Mouse (Mus musculus) ZHBTc4 (cell line): ENCODE results near the gene Fanci.

Source experiments
- DNase-seq: peaks from one replicate; pipeline ENCODE4 v3.0.0-alpha.2; 2011; ENCODE audit warnings: low read depth, low spot score

Gene Fanci

GRCm38 (mm10) chr7:79391883-79392649 lies at the start of gene Fanci:
Fanci (plus strand) TSS chr7:79391929.
- peak; percentile 98 for DNase-seq

GRCm38 (mm10) chr7:79345902-79346301 lies 45.8 kb upstream of the Fanci start:
- DNase-seq, result peak; percentile 80

- peak; percentile 64 for DNase-seq
Observed at GRCm38 (mm10) chr7:79346555-79347075, 45.1 kb upstream of the Fanci start.

- DNase-seq, result peak; percentile 30
Observed at GRCm38 (mm10) chr7:79347108-79347813, 44.5 kb upstream of the Fanci start.

- DNase-seq, result no peak
Observed at GRCm38 (mm10) chr7:79348816-79349215, 42.9 kb upstream of the Fanci start.

- peak; percentile 85 for DNase-seq
Observed at GRCm38 (mm10) chr7:79349738-79350386, 41.9 kb upstream of the Fanci start.

GRCm38 (mm10) chr7:79358350-79359182 lies 33.2 kb upstream of the Fanci start:
- DNase-seq, result no peak

GRCm38 (mm10) chr7:79359183-79359435 lies 32.6 kb upstream of the Fanci start:
- DNase-seq, result no peak

- DNase-seq, result peak; percentile 42
Observed at GRCm38 (mm10) chr7:79360056-79360455, 31.7 kb upstream of the Fanci start.

- no peak for DNase-seq
Observed at GRCm38 (mm10) chr7:79362208-79362607, 29.5 kb upstream of the Fanci start.

GRCm38 (mm10) chr7:79362830-79363229 lies 28.9 kb upstream of the Fanci start:
- no peak for DNase-seq

GRCm38 (mm10) chr7:79363370-79364043 lies 28.2 kb upstream of the Fanci start:
- DNase-seq, result no peak

GRCm38 (mm10) chr7:79368664-79369063 lies 23.1 kb upstream of the Fanci start:
- no peak for DNase-seq

- DNase-seq, result peak; percentile 56
Observed at GRCm38 (mm10) chr7:79369416-79369815, 22.3 kb upstream of the Fanci start.

GRCm38 (mm10) chr7:79371321-79371879 lies 20.3 kb upstream of the Fanci start:
- DNase-seq, result peak; percentile 92

GRCm38 (mm10) chr7:79374017-79374416 lies 17.7 kb upstream of the Fanci start:
- DNase-seq, result no peak

- peak; percentile 90 for DNase-seq
Observed at GRCm38 (mm10) chr7:79375594-79375993, 16.1 kb upstream of the Fanci start.

GRCm38 (mm10) chr7:79376516-79377275 lies 15.0 kb upstream of the Fanci start:
- no peak for DNase-seq

GRCm38 (mm10) chr7:79386422-79387133 lies 5.2 kb upstream of the Fanci start, which contains the start of gene Rlbp1:
Rlbp1 (minus strand) TSS chr7:79387048.
- DNase-seq, result peak; percentile 33
